Mouse (Mus musculus) spleen, adult 2 months (tissue): Measurements from ENCODE around the gene Patj.

Experiments
- CTCF ChIP-seq: fragments of 200-500 bp; IDR thresholded peaks from 2 replicates; pipeline ENCODE4 v1.5.1; 2011; ENCODE audit warnings: mild to moderate bottlenecking, inconsistent platforms; ENCODE audit not compliant: insufficient read depth, insufficient read length, insufficient replicate concordance; ENCODE audit errors: extremely low read depth
- POLR2A ChIP-seq: fragments of 200-500 bp; IDR thresholded peaks from 2 replicates; pipeline ENCODE4 v1.6.1; 2011; ENCODE audit warnings: low read depth, low read length, inconsistent platforms

- TF ChIP-seq CTCF (no peak), POLR2A (no peak)
Measured at GRCm38 (mm10) chr4:98599358-98599757, 203.8 kb downstream of the Patj start.
